Mouse (Mus musculus) spleen, postnatal 4 days (tissue): ENCODE data around the gene Acvr1b.

Source experiments
- DNase-seq, 2 experiments: peaks; one replicate each; pipeline ENCODE4 v3.0.0; 2022; ENCODE audit warnings: low spot score in 2 of 2

The Acvr1b gene

GRCm38 (mm10) chr15:101228866-101229590 lies 55.2 kb downstream of the Acvr1b start:
- no peak for DNase-seq

GRCm38 (mm10) chr15:101230503-101230902 lies 56.6 kb downstream of the Acvr1b start:
- no peak for DNase-seq

- DNase-seq: peak; percentile 42 to 74
Measured at GRCm38 (mm10) chr15:101230995-101231647, 57.3 kb downstream of the Acvr1b start.

- DNase-seq: no peak
Measured at GRCm38 (mm10) chr15:101231648-101232180, 57.8 kb downstream of the Acvr1b start.

- DNase-seq: no peak
Measured at GRCm38 (mm10) chr15:101232607-101233006, 58.7 kb downstream of the Acvr1b start.

- no peak for DNase-seq
Measured at GRCm38 (mm10) chr15:101233183-101233582, 59.3 kb downstream of the Acvr1b start.

- no peak for DNase-seq
Measured at GRCm38 (mm10) chr15:101233641-101234275, 59.9 kb downstream of the Acvr1b start.

- DNase-seq: no peak
Measured at GRCm38 (mm10) chr15:101234611-101235341, 60.9 kb downstream of the Acvr1b start.

- DNase-seq: no peak
Measured at GRCm38 (mm10) chr15:101235342-101235698, 61.5 kb downstream of the Acvr1b start.

- no peak for DNase-seq
Measured at GRCm38 (mm10) chr15:101235728-101236327, 62.0 kb downstream of the Acvr1b start.

GRCm38 (mm10) chr15:101236878-101237277 lies 63.0 kb downstream of the Acvr1b start:
- DNase-seq: peak; percentile 65 to 88

- DNase-seq: peak; percentile 40 to 79
Measured at GRCm38 (mm10) chr15:101238885-101239511, 65.1 kb downstream of the Acvr1b start.

- no peak for DNase-seq
Measured at GRCm38 (mm10) chr15:101239821-101240220, 66.0 kb downstream of the Acvr1b start.

GRCm38 (mm10) chr15:101240799-101241204 lies 66.9 kb downstream of the Acvr1b start:
- peak; percentile 77 to 89 for DNase-seq

GRCm38 (mm10) chr15:101241236-101241635 lies 67.4 kb downstream of the Acvr1b start:
- DNase-seq: no peak

- DNase-seq: no peak
Measured at GRCm38 (mm10) chr15:101241853-101242252, 68.0 kb downstream of the Acvr1b start.

GRCm38 (mm10) chr15:101242645-101243044 lies 68.8 kb downstream of the Acvr1b start:
- DNase-seq: no peak

- no peak for DNase-seq
Measured at GRCm38 (mm10) chr15:101244012-101244411, 70.1 kb downstream of the Acvr1b start.

GRCm38 (mm10) chr15:101246231-101247154 lies 72.6 kb downstream of the Acvr1b start:
- peak; percentile 85 to 91 for DNase-seq

GRCm38 (mm10) chr15:101247155-101247498 lies 73.3 kb downstream of the Acvr1b start:
- no peak for DNase-seq
